Mouse (Mus musculus): Measurements from ENCODE around the gene Pde9a. TPM values are rescaled to one million over a fixed set of nuclear protein-coding genes. Genes with fewer than 3 reads are reported as not detected.

Gene Pde9a
- total and polyA plus RNA-seq, 2 experiments from 2014 or later = 43.6 to 43.9 TPM

DNA sequence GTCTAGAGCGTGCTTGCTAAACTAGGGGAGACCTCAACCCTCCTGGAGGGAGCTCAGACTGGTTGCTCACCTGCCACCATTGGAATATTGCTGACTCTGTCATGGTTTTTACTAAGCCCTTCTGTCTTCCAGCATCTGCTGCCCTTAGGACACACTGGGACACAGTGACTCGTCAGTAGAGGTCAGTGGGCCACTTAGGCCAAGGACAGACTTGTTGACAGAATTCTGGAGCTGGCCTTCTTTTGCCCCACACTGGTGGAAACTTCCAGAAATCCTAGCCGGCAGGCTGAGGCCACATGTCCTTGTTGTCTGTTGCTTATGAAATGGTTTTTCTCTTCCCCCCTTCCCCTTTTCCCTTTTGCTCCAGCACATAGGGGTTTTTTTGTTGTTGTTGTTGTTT, 15.2 kb downstream of the Pde9a start:
- Histone ChIP-seq H3K27ac (ENCODE audit: low read depth, low read length) (no peak overlapping the region), H3K4me3 (ENCODE audit: low read depth, low read length) (no peak overlapping the region), H3K9me3 (ENCODE audit: low read length) (no peaks in the 10 kb centered on the region), H3K4me2 (ENCODE audit: low read depth) (no peak overlapping the region), H3K27me3 (ENCODE audit: insufficient read depth, low read length) (no peaks in the 10 kb centered on the region), H3K36me3 (ENCODE audit: insufficient read depth) (peaks cover 8% of the 10 kb centered on the region), H3K4me1 (ENCODE audit: insufficient read depth) (peaks cover 13% of the 10 kb centered on the region; the same call in 1 of the 2 replicates), H3K9ac (no peak overlapping the region)
- WGBS = 91% methylated on average over 3 of the region's 3 CpGs
- no peak for DNase-seq
- no peak for TF ChIP-seq CTCF (IDR thresholded peaks at IDR 0.05; ENCODE audit: low read depth)
- no peak for ATAC-seq

DNA sequence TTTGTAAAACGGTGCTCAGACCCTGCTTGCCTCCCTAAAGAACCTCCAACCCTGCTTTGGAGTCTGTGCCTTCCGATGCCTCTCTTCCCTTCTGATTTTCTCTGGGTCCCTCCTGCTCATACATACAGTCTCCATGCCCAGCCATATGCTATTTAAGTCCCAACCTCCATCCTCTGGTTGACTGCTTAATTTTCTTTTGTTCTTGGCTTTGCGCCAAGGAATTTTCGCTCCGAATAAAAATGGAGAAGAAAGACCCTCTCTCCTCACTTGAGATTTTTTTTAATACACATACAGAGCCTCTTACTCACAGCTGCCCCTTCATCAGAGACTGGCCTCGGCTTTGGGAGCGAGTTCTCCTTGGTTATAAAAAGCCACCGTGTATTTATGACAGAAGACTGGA, 16.7 kb downstream of the Pde9a start:
- WGBS = 30% methylated on average over 8 of the region's 8 CpGs
- H3K27me3 ChIP-seq (ENCODE audit: insufficient read depth, low read length) = no peaks in the 10 kb centered on the region

DNA sequence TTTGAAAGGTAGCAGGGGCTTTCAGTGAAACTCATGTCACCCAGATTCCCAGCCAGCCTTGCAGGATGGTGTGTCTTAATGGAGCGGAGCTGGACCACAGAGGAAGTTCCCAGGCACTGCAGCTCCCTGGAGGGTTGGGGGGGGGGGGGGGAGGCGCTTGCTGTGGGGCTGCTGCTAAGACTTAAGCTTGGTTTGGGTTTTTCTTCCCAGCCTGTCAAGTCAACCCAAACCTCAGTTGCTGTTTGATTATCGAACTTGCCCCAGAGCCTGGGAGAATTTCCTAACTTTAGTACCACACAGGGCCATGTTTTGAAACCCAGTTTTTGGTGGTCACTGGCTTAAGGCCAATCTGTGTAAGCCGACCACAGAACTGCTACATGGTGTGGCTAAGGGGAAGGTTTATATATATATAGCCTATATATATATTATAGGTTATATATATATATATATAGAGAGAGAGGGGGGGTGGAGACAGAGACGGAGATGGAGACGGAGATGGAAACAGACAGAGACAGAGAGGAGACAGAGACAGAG, 19.8 kb downstream of the Pde9a start:
- Histone ChIP-seq H3K27ac (ENCODE audit: low read depth, low read length) (no peak overlapping the region), H3K27me3 (ENCODE audit: insufficient read depth, low read length) (no peaks in the 10 kb centered on the region), H3K4me2 (ENCODE audit: low read depth) (no peak overlapping the region), H3K9me3 (ENCODE audit: low read length) (no peaks in the 10 kb centered on the region), H3K36me3 (ENCODE audit: insufficient read depth) (peaks cover 4% of the 10 kb centered on the region; the same call in 1 of the 2 replicates), H3K9ac (no peak overlapping the region), H3K4me3 (ENCODE audit: low read depth, low read length) (no peak overlapping the region), H3K4me1 (ENCODE audit: insufficient read depth) (peaks cover 17% of the 10 kb centered on the region; the same call in 1 of the 2 replicates)
- 62% methylated on average over 6 of the region's 6 CpGs for WGBS
- no peak for TF ChIP-seq CTCF (IDR thresholded peaks at IDR 0.05; ENCODE audit: low read depth)
- DNase-seq = no peak
- no peak for ATAC-seq

More for the DNA sequence above, 16.7 kb downstream of the Pde9a start:
- H3K9me3 ChIP-seq (ENCODE audit: low read length) = no peaks in the 10 kb centered on the region
- DNase-seq (no peak), ATAC-seq (no peak)
- H3K27ac ChIP-seq (ENCODE audit: low read depth, low read length) = peak overlapping the region; percentile 62
- no peak overlapping the region for H3K4me3 ChIP-seq (ENCODE audit: low read depth, low read length)
- no peak for TF ChIP-seq CTCF (IDR thresholded peaks at IDR 0.05; ENCODE audit: low read depth)
- peaks cover 13% of the 10 kb centered on the region; the same call in 1 of the 2 replicates for H3K4me1 ChIP-seq (ENCODE audit: insufficient read depth)
- H3K4me2 ChIP-seq (ENCODE audit: low read depth) = no peak overlapping the region
- 0 out of 2 replicates have a peak overlapping the region, but pooled peaks have one; percentile 14 for H3K9ac ChIP-seq
- peaks cover 4% of the 10 kb centered on the region; the same call in 1 of the 2 replicates for H3K36me3 ChIP-seq (ENCODE audit: insufficient read depth)

DNA sequence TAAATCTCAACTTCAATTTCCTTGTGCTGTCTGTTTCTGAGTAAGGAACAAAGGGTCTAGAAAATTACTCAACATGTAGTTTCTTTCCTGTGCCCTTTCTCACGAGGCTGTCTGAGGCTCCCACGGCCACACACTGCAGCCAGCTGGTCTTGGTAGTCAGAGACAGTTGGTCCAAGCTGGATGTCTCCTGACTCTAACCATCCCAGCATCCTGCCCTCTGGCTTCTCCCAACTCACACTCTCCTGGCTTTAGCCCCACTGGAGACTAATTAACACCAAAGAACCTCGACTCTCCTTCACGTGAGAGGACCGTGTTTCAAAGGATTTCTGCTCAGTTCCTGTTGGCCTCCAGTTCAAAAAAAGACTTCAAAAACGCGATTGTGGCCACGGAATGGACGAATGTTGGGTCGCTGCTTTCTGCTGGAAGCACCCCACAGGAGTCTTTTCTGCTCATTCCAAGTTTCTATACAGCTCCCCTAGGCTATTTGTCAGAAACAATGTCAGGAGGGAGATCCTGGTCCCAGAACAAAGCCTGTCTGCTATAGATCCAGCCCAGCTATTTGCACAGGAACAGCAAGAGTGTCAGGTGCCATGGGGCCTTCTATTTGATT, 23.8 kb downstream of the Pde9a start:
- Histone ChIP-seq H3K27ac (ENCODE audit: low read depth, low read length) (peak overlapping the region; percentile 24), H3K36me3 (ENCODE audit: insufficient read depth) (0 out of 2 replicates have a peak, but pooled peaks cover 6% of the 10 kb centered on the region), H3K4me2 (ENCODE audit: low read depth) (no peak overlapping the region), H3K4me3 (ENCODE audit: low read depth, low read length) (no peak overlapping the region), H3K4me1 (ENCODE audit: insufficient read depth) (0 out of 2 replicates have a peak, but pooled peaks cover 8% of the 10 kb centered on the region), H3K9ac (no peak overlapping the region), H3K27me3 (ENCODE audit: insufficient read depth, low read length) (no peaks in the 10 kb centered on the region), H3K9me3 (ENCODE audit: low read length) (no peaks in the 10 kb centered on the region)
- DNase-seq (peak; percentile 49), ATAC-seq (peak; percentile 75)
- WGBS = 4% methylated on average over 10 of the region's 10 CpGs
- no peak for TF ChIP-seq CTCF (IDR thresholded peaks at IDR 0.05; ENCODE audit: low read depth)

DNA sequence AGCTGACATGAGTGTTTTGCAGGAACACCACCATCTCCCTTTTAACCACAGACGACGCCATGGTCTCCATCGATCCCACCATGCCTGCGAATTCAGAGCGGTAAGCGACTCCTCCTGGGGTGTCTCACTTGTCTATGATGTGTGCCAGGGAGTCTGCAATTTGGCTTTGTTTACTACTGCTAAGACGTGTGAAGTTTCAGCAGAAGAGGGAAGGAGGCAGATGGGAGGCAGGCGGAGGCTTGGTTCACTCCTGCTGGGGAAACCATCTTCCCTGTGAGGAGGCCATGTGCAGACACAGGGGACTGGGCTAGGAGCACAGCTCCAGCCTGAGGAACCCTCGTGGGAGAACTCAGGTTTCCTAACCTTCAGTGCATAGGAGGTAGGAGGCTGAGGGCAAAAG, 29.2 kb downstream of the Pde9a start:
- H3K9me3 ChIP-seq (ENCODE audit: low read length) = no peaks in the 10 kb centered on the region
- peak overlapping the region; percentile 48; the same call in 1 of the 2 replicates for H3K27ac ChIP-seq (ENCODE audit: low read depth, low read length)
- H3K36me3 ChIP-seq (ENCODE audit: insufficient read depth) = peaks cover 37% of the 10 kb centered on the region
- H3K27me3 ChIP-seq (ENCODE audit: insufficient read depth, low read length) = no peaks in the 10 kb centered on the region
- no peak overlapping the region for H3K4me3 ChIP-seq (ENCODE audit: low read depth, low read length)
- no peak overlapping the region for H3K9ac ChIP-seq
- H3K4me2 ChIP-seq (ENCODE audit: low read depth) = no peak overlapping the region
- 0 out of 2 replicates have a peak, but pooled peaks cover 4% of the 10 kb centered on the region for H3K4me1 ChIP-seq (ENCODE audit: insufficient read depth)
- no peak for TF ChIP-seq CTCF (IDR thresholded peaks at IDR 0.05; ENCODE audit: low read depth)
- ATAC-seq (peak; percentile 77), DNase-seq (peak; percentile 75)
- 69% methylated on average over 9 of the region's 9 CpGs for WGBS

DNA sequence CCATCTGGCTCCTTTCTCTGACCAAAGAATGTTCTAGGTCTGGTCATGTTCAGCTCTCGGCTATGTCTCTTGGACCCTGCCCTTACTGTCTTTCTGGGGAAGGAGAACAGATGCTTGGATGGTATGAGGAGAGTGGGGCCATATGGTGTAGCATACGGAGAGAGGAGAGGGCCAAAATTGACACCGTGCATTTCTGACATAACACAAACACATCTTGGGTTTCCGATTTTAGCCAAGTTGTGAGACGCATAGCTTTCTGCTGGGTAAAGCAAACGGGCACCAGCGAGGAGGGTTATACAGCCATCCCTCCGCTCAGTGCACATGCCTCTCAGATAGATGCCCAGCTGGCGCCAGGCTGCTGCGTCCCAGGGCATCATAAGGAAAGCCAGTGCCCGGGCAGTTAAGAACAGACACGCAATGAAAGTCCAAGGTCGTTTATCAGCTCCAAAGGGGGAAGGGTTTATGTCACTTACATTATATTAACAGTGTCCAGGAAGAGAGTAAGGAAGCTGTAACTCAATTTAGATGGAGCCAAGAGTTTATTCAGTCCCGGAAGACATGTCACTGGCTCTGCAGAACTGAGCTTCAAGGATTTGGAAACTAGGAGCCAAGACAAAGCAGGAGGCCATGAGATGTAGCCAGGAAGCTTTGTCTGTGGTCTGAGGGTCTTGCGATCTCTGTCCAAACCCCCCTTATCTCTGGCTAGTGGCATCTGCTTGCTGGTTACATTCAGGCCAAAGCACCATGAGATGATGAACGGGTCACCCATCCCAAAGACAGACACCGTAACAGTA, 33.0 kb downstream of the Pde9a start:
- Histone ChIP-seq H3K4me3 (ENCODE audit: low read depth, low read length) (no peak overlapping the region), H3K9me3 (ENCODE audit: low read length) (no peaks in the 10 kb centered on the region), H3K27me3 (ENCODE audit: insufficient read depth, low read length) (no peaks in the 10 kb centered on the region), H3K4me1 (ENCODE audit: insufficient read depth) (no peaks in the 10 kb centered on the region), H3K4me2 (ENCODE audit: low read depth) (no peak overlapping the region), H3K36me3 (ENCODE audit: insufficient read depth) (peaks cover 42% of the 10 kb centered on the region), H3K27ac (ENCODE audit: low read depth, low read length) (0 out of 2 replicates have a peak overlapping the region, but pooled peaks have one; percentile 29), H3K9ac (no peak overlapping the region)
- no peak for TF ChIP-seq CTCF (IDR thresholded peaks at IDR 0.05; ENCODE audit: low read depth)
- ATAC-seq (peak; percentile 66), DNase-seq (peak; percentile 68)
- 56% methylated on average over 17 of the region's 17 CpGs for WGBS
